Mouse (Mus musculus) lung, postnatal 25 days (tissue): ENCODE measurements at regions not wholly inside any gene's neighbourhood (a gene's known extent, or its start where the extent isn't known, plus 50 kb on each side); places are given as distances from the start of the nearest gene placed in this dataset.

Experiments
- DNase-seq: peaks from one replicate; pipeline ENCODE4 v3.0.0; 2022; ENCODE audit warnings: low spot score

- no peak for DNase-seq
These were observed 257.4 kb upstream of the Tbl1xr1 start for GRCm38 (mm10) chr3:21819030-21819429.

GRCm38 (mm10) chr3:21820051-21820598 lies 256.3 kb upstream of the Tbl1xr1 start:
- no peak for DNase-seq

GRCm38 (mm10) chr3:21822675-21823074 lies 253.8 kb upstream of the Tbl1xr1 start:
- no peak for DNase-seq

- no peak for DNase-seq
These were observed 253.1 kb upstream of the Tbl1xr1 start for GRCm38 (mm10) chr3:21823331-21823730.

GRCm38 (mm10) chr3:21824101-21824880 lies 252.2 kb upstream of the Tbl1xr1 start:
- DNase-seq = no peak

GRCm38 (mm10) chr3:21824913-21825610 lies 251.4 kb upstream of the Tbl1xr1 start:
- no peak for DNase-seq

GRCm38 (mm10) chr3:21827656-21828055 lies 248.8 kb upstream of the Tbl1xr1 start:
- DNase-seq = no peak

- no peak for DNase-seq
These were observed 243.3 kb upstream of the Tbl1xr1 start for GRCm38 (mm10) chr3:21833111-21833510.

- DNase-seq = no peak
These were observed 240.9 kb upstream of the Tbl1xr1 start for GRCm38 (mm10) chr3:21835526-21835925.

- DNase-seq = no peak
These were observed 239.0 kb upstream of the Tbl1xr1 start for GRCm38 (mm10) chr3:21837297-21837946.

- no peak for DNase-seq
These were observed 235.5 kb upstream of the Tbl1xr1 start for GRCm38 (mm10) chr3:21840751-21841488.

- no peak for DNase-seq
These were observed 234.9 kb upstream of the Tbl1xr1 start for GRCm38 (mm10) chr3:21841506-21841905.

- no peak for DNase-seq
These were observed 233.7 kb upstream of the Tbl1xr1 start for GRCm38 (mm10) chr3:21842545-21843291.

- no peak for DNase-seq
These were observed 233.1 kb upstream of the Tbl1xr1 start for GRCm38 (mm10) chr3:21843292-21843852.

GRCm38 (mm10) chr3:21849831-21850230 lies 226.6 kb upstream of the Tbl1xr1 start:
- no peak for DNase-seq

- no peak for DNase-seq
These were observed 225.5 kb upstream of the Tbl1xr1 start for GRCm38 (mm10) chr3:21850977-21851376.

- no peak for DNase-seq
These were observed 222.1 kb upstream of the Tbl1xr1 start for GRCm38 (mm10) chr3:21854340-21854739.

- DNase-seq = no peak
These were observed 217.0 kb upstream of the Tbl1xr1 start for GRCm38 (mm10) chr3:21859436-21859835.

GRCm38 (mm10) chr3:21860915-21861635 lies 215.4 kb upstream of the Tbl1xr1 start:
- DNase-seq = no peak

- DNase-seq = no peak
These were observed 214.8 kb upstream of the Tbl1xr1 start for GRCm38 (mm10) chr3:21861636-21861970.
